Mouse (Mus musculus) small intestine, adult 2 months (tissue): ENCODE measurements around the gene Slc22a23.

Source experiments
- CTCF ChIP-seq: fragments of 200-500 bp; IDR thresholded peaks from 2 replicates; pipeline ENCODE4 v1.5.1; 2012; ENCODE audit warnings: low read depth, mild to moderate bottlenecking, control low read depth, inconsistent platforms, low read length, moderate library complexity, mixed read lengths; ENCODE audit not compliant: insufficient replicate concordance, insufficient read length; ENCODE audit errors: extremely low read depth
- POLR2A ChIP-seq: fragments of 200-500 bp; IDR thresholded peaks from 2 replicates; pipeline ENCODE4 v1.6.1; 2012; ENCODE audit warnings: low read depth, mild to moderate bottlenecking, control low read depth, inconsistent platforms, low read length, moderate library complexity

DNA sequence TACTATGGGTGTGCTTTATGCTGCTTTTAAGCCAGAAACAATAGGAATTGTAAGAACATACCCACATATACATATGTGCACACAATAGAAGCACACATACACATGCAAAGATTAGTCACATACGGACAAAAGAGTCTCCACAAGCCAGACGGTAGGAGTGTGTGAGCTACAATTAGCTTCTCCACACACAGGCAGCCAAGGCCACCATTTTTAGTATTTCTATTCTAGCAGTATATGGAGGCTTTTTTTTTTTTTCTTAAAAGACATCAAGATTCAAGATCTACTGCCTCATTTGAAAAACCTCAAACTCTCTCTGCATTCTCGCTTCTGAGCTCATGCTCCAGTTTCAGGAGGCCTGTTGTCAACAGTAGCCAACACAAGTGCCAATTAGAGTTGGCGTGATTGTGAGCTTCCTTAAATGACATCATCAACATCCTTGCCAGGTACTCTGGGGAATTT, 31.9 kb downstream of the Slc22a23 start:
- TF ChIP-seq POLR2A (no peak), CTCF (no peak)
